Mouse (Mus musculus) cerebellum, adult 2 months (tissue): ENCODE measurements around the gene Arl6ip4. TPM values are rescaled to one million over a fixed set of nuclear protein-coding genes. Genes with fewer than 3 reads are reported as not detected.

Source experiments
- DNase-seq, 2 experiments: peaks; one replicate each; pipeline ENCODE4 v3.0.0; 2021
- H3K27ac ChIP-seq: fragments of 200-500 bp; 2 replicates; pipeline ENCODE4 v1.5.1; 2012; ENCODE audit warnings: low read length, control low read depth, inconsistent platforms; ENCODE audit not compliant: insufficient read depth
- H3K27me3 ChIP-seq: fragments of 200-500 bp; 2 replicates; pipeline ENCODE4 v1.6.1; 2012; ENCODE audit warnings: inconsistent platforms, mild to moderate bottlenecking, low read length, moderate library complexity; ENCODE audit not compliant: control insufficient read depth, insufficient read depth
- H3K4me1 ChIP-seq: fragments of 200-500 bp; 2 replicates; pipeline ENCODE4 v1.6.1; 2011; ENCODE audit warnings: low read length; ENCODE audit not compliant: control insufficient read depth, insufficient read depth
- H3K4me3 ChIP-seq: fragments of 200-500 bp; replicated peaks from 2 replicates; pipeline ENCODE3; 2011; ENCODE audit warnings: mild to moderate bottlenecking, low read depth, low read length, control low read depth; ENCODE audit not compliant: insufficient read depth
- CTCF ChIP-seq: fragments of 200-500 bp; IDR thresholded peaks from 2 replicates; pipeline ENCODE4 v1.5.1; 2011; ENCODE audit warnings: low read depth, mild to moderate bottlenecking, control low read depth, low read length, moderate library complexity, borderline replicate concordance; ENCODE audit not compliant: insufficient read depth
- POLR2A ChIP-seq: fragments of 200-500 bp; IDR thresholded peaks from 2 replicates; pipeline ENCODE4 v1.6.1; 2011; ENCODE audit warnings: low read length, control low read depth, borderline replicate concordance; ENCODE audit not compliant: insufficient read depth
- WGBS: fragments of 180-500 bp; shearing (Covaris S2); methylation state at CpG from one replicate; pipeline ENCODE4 v1.1.7; 2018; 5-methylcytosine and 5-hydroxymethylcytosine counted together
- polyA plus RNA-seq: library from polyadenylated mRNA; depleted of rRNA; stranded (reverse); fragments of >200 nt; gene quantifications from 2 replicates; pipeline ENCODE4 v1.2.3, GENCODE M21; 2012

Arl6ip4 gene
- polyA plus RNA-seq, 1 experiment = 91.0 TPM

GRCm38 (mm10) chr5:124149028-124149427 lies 33.1 kb downstream of the Arl6ip4 start:
- Histone ChIP-seq H3K4me1 (peaks cover 5% of the 10 kb centered on the region), H3K4me3 (no peak overlapping the region), H3K27me3 (no peaks in the 10 kb centered on the region), H3K27ac (no peak overlapping the region)
- TF ChIP-seq CTCF (no peak), POLR2A (no peak)
- 74% methylated on average over 5 of the region's 5 CpGs for whole genome bisulfite sequencing
- no peak for DNase-seq

DNA sequence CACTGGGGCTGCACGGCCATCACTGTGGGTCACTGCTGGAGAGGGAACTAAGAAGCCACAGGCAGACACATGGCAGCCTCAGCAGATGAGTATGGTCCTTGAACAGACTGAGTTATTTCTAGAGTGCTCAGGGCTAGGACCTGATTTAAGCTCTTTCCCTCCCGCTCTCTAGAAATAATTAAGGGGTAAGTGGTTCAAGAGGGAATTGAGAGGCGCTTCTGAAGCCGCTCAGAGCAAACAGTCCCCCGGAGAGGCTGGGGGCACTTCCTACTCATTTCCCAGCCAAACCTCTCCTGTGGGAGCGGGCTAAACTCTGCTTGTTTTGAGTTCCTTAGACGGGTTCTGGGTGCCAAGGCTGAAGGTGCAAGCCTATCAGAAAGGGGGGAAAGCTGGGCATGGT lies 35.0 kb downstream of the Arl6ip4 start:
- H3K4me3 ChIP-seq = no peak overlapping the region
- H3K27me3 ChIP-seq = no peaks in the 10 kb centered on the region
- TF ChIP-seq POLR2A (no peak), CTCF (no peak)
- peaks cover 5% of the 10 kb centered on the region for H3K4me1 ChIP-seq
- WGBS = 85% methylated on average over 7 of the region's 7 CpGs
- DNase-seq = no peak
- no peak overlapping the region for H3K27ac ChIP-seq

GRCm38 (mm10) chr5:124152734-124153133 lies 36.8 kb downstream of the Arl6ip4 start:
- 95% methylated on average over 4 of the region's 4 CpGs for WGBS
- TF ChIP-seq POLR2A = no peak
- no peak for TF ChIP-seq CTCF
- no peak for DNase-seq
- Histone ChIP-seq H3K4me3 (no peak overlapping the region), H3K27me3 (no peaks in the 10 kb centered on the region), H3K4me1 (peaks cover 5% of the 10 kb centered on the region), H3K27ac (no peak overlapping the region)

DNA sequence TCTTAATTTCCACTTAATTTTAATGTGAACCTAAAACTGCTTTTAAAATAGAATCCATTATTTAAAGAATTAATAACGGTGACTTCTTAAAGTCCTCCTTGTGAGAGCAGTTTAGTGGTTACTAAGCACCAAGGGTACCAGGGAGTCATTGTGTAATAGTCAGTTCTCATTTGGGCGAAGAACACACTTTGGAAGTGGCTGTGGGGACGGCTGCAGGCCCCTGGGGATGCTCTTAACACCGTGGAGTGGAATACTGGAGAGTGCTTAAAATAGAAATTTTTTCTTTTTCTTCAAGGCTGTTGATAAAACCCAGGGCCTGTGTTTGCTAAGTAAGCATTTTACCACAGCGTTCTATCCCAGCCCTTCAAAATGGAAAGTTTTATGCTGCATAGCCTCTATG lies 40.1 kb downstream of the Arl6ip4 start:
- no peak overlapping the region for H3K27ac ChIP-seq
- DNase-seq = no peak
- peaks cover 20% of the 10 kb centered on the region for H3K4me1 ChIP-seq
- no peaks in the 10 kb centered on the region for H3K27me3 ChIP-seq
- no peak overlapping the region for H3K4me3 ChIP-seq
- 73% methylated on average over 5 of the region's 5 CpGs for WGBS
- TF ChIP-seq CTCF = no peak
- no peak for TF ChIP-seq POLR2A

DNA sequence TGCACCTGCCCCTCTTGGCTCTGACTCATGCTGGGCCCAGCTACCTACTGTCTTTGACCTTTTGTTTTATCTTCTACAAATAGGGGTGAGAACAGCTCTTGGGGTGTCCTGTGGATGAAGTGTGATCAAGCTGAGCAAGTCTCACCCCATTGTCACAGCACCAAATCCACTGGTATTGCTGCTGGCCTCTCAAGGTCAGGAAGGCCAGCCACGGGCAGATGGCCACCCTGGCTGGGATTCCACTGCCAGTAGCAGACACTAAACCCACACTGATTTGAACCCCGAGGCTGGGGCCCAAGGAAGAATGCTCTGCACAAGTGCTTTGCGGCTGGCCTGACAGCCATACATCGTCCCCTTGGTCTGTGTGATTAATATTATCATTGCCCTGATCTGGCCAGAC lies 42.4 kb downstream of the Arl6ip4 start:
- WGBS = 33% methylated on average over 4 of the region's 4 CpGs
- DNase-seq = peak; percentile 51 to 62
- Histone ChIP-seq H3K4me1 (peaks cover 33% of the 10 kb centered on the region), H3K4me3 (no peak overlapping the region), H3K27ac (peak overlapping the region; percentile 29; the same call in 1 of the 2 replicates), H3K27me3 (no peaks in the 10 kb centered on the region)
- TF ChIP-seq POLR2A = no peak
- no peak for TF ChIP-seq CTCF

- no peak overlapping the region for H3K4me3 ChIP-seq
- TF ChIP-seq POLR2A = no peak
- no peak for TF ChIP-seq CTCF
- 77% methylated on average over 7 of the region's 7 CpGs for WGBS
- no peak for DNase-seq
- H3K4me1 ChIP-seq = peaks cover 39% of the 10 kb centered on the region
- no peak overlapping the region for H3K27ac ChIP-seq
- no peaks in the 10 kb centered on the region for H3K27me3 ChIP-seq
These were observed 43.6 kb downstream of the Arl6ip4 start for GRCm38 (mm10) chr5:124159453-124159852.

- TF ChIP-seq POLR2A (no peak), CTCF (no peak)
- H3K27me3 ChIP-seq = no peaks in the 10 kb centered on the region
- no peak overlapping the region for H3K4me3 ChIP-seq
- WGBS = 44% methylated on average over 10 of the region's 10 CpGs
- DNase-seq = no peak
- no peak overlapping the region for H3K27ac ChIP-seq
- peaks cover 61% of the 10 kb centered on the region for H3K4me1 ChIP-seq
These were observed 45.9 kb downstream of the Arl6ip4 start for GRCm38 (mm10) chr5:124161831-124162230.

DNA sequence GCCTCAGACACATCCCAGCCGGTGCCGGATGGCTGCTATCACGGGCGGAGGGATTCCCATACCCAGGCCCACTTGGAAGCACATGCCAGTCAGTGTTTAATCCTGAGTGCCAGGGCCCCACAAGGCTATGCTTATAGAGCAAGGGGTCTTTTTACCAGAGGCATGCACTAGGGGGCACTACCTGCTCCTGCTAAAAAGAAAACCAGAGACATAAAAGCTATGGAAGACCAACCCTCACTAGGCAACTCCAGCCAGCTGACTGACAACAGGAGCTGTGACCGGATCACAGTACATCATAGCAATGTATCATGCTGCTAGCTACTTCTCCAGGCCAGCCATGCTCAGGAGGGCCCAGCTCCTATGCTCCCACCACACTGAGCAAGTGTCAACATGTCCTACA lies 46.7 kb downstream of the Arl6ip4 start:
- TF ChIP-seq POLR2A = no peak
- peak; percentile 58 for TF ChIP-seq CTCF
- DNase-seq = peak; percentile 74 to 77
- Histone ChIP-seq H3K4me1 (peaks cover 66% of the 10 kb centered on the region), H3K4me3 (no peak overlapping the region), H3K27me3 (no peaks in the 10 kb centered on the region), H3K27ac (no peak overlapping the region; the same call in 1 of the 2 replicates)
- 40% methylated on average over 5 of the region's 5 CpGs for WGBS

GRCm38 (mm10) chr5:124163445-124163844 lies 47.6 kb downstream of the Arl6ip4 start:
- no peaks in the 10 kb centered on the region for H3K27me3 ChIP-seq
- WGBS = 65% methylated on average over 11 of the region's 11 CpGs
- TF ChIP-seq POLR2A = no peak
- no peak overlapping the region for H3K27ac ChIP-seq
- H3K4me1 ChIP-seq = peaks cover 69% of the 10 kb centered on the region
- no peak for DNase-seq
- H3K4me3 ChIP-seq = no peak overlapping the region
